Mouse (Mus musculus): ENCODE measurements around the gene Ubald1. TPM values are rescaled to one million over a fixed set of nuclear protein-coding genes. Genes with fewer than 3 reads are reported as not detected.

Ubald1 gene
- polyA plus RNA-seq, 1 experiment: 58.4 TPM

DNA sequence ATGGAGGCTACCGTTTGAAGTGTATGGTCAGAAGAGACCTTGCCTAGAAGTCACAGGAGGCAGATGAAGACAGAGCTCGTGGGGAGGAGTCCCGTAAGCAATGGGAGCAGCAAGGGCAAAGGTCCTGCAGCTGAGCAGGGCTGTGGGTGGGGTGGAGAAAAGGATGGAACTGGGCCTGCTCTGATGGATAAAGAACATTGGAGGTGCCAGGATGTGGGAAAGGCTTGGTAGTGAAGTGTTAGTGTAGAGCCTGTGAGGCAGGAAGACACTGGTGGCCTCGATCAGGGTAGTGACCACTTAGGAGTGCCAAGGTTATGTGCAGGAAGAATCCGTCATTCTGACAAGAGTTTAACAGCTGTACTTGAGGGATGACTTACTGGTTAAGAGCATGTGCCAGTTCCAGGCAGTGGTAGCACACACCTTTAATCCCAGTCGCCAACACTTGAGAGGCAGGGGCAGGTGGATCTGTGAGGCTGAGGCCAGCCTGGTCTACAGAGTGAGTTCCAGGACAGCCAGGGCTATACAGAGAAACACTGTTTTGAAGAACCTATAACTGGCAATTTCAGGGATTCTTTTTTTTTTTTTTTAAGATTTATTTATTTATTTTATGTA, 23.5 kb upstream of the Ubald1 start:
- peaks cover 2% of the 10 kb centered on the region; the same call in 1 of the 2 replicates for H3K4me1 ChIP-seq (ENCODE audit: control insufficient read depth, insufficient read depth, low read length)
- H3K4me3 ChIP-seq (ENCODE audit: insufficient read depth, low read length): no peak overlapping the region
- TF ChIP-seq POLR2A (IDR thresholded peaks at IDR 0.05; ENCODE audit: extremely low read depth, insufficient read depth, low read length) (no peak), CTCF (IDR thresholded peaks at IDR 0.05; ENCODE audit: extremely low read depth, insufficient read depth, low read length) (no peak)
- no peak overlapping the region for H3K27ac ChIP-seq (ENCODE audit: insufficient read depth, low read length)

- no peak overlapping the region for H3K4me3 ChIP-seq (ENCODE audit: insufficient read depth, low read length)
- TF ChIP-seq POLR2A (IDR thresholded peaks at IDR 0.05; ENCODE audit: extremely low read depth, insufficient read depth, low read length): no peak
- no peak for TF ChIP-seq CTCF (IDR thresholded peaks at IDR 0.05; ENCODE audit: extremely low read depth, insufficient read depth, low read length)
- peaks cover 2% of the 10 kb centered on the region; the same call in 1 of the 2 replicates for H3K4me1 ChIP-seq (ENCODE audit: control insufficient read depth, insufficient read depth, low read length)
- no peak overlapping the region for H3K27ac ChIP-seq (ENCODE audit: insufficient read depth, low read length)
These were observed 22.3 kb upstream of the Ubald1 start for GRCm38 (mm10) chr16:4902390-4902789.

DNA sequence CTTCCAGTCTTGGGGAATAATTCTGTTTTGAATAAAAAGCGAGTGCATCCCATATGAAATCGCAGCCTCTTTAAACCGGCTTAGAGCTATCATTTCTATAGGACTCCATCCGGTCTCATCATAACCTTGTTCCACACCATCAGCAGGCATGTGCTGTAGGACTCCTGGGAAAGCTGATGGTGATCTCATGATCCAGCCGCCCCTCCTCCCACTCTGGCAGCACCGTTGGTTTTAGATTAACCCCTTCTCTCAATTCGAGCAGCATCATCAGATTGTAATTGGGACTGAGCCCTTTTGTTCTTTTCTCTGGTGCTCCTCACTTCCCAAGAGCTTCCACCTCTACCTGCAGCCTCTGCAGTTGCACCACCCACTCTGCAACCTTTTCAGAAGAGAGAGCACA, 21.1 kb upstream of the Ubald1 start:
- TF ChIP-seq POLR2A (IDR thresholded peaks at IDR 0.05; ENCODE audit: extremely low read depth, insufficient read depth, low read length) (no peak), CTCF (IDR thresholded peaks at IDR 0.05; ENCODE audit: extremely low read depth, insufficient read depth, low read length) (no peak)
- H3K4me3 ChIP-seq (ENCODE audit: insufficient read depth, low read length): no peak overlapping the region
- H3K27ac ChIP-seq (ENCODE audit: insufficient read depth, low read length): no peak overlapping the region
- H3K4me1 ChIP-seq (ENCODE audit: control insufficient read depth, insufficient read depth, low read length): peaks cover 10% of the 10 kb centered on the region

DNA sequence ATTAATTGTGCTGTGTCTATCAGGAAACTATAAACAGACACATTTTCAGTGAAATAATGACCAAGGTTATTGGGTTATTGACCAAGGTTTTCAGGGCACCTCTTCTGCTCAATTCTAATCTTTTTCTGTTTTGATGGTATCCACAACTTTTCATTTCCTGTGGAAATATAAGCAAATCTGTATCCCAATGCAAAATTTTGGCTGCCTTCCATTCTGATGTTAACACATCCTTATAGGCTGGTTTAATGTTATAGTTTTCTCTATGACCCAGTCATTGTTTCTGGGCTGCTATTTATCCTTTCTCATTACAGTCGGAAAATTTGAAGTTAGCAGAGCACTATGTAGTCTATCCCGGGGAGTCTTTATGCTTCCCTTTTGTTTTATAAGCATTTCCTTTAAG, 19.6 kb upstream of the Ubald1 start:
- TF ChIP-seq POLR2A (IDR thresholded peaks at IDR 0.05; ENCODE audit: extremely low read depth, insufficient read depth, low read length) (no peak), CTCF (IDR thresholded peaks at IDR 0.05; ENCODE audit: extremely low read depth, insufficient read depth, low read length) (no peak)
- Histone ChIP-seq H3K4me1 (ENCODE audit: control insufficient read depth, insufficient read depth, low read length) (peaks cover 13% of the 10 kb centered on the region), H3K4me3 (ENCODE audit: insufficient read depth, low read length) (no peak overlapping the region), H3K27ac (ENCODE audit: insufficient read depth, low read length) (no peak overlapping the region)

GRCm38 (mm10) chr16:4898881-4899280, 18.8 kb upstream of the Ubald1 start:
- peaks cover 13% of the 10 kb centered on the region for H3K4me1 ChIP-seq (ENCODE audit: control insufficient read depth, insufficient read depth, low read length)

DNA sequence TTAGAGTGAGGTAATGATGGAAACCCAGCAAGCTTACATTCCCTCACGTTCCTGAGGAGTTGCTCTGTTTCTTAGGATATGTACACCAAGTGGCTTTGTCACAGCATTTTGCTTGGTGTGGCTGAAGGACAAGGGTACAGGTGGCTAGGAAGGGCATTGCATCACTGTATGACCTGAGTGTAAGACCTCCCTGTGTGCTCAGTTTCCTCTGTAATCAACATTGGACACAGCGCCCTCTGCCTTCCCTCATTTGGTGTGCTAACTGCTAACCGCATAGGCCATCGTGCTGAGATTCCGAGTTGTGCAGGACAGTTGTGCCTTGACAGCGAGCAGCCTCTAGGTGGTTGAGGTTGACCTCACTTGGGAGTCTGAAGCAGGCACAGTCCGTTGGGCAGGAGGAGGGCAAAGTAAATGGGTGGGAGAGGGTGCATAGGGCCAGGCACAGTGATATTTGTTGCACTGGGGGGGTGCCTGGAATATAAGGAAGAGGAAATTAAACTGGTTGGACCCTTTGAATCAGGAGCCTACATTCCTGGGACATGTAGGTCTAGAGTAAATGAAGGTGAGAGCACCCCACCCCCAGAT, 17.1 kb upstream of the Ubald1 start:
- no peak overlapping the region for H3K4me3 ChIP-seq (ENCODE audit: insufficient read depth, low read length)
- TF ChIP-seq CTCF (IDR thresholded peaks at IDR 0.05; ENCODE audit: extremely low read depth, insufficient read depth, low read length): no peak
- TF ChIP-seq POLR2A (IDR thresholded peaks at IDR 0.05; ENCODE audit: extremely low read depth, insufficient read depth, low read length): no peak
- H3K27ac ChIP-seq (ENCODE audit: insufficient read depth, low read length): no peak overlapping the region
- H3K4me1 ChIP-seq (ENCODE audit: control insufficient read depth, insufficient read depth, low read length): peaks cover 13% of the 10 kb centered on the region

More at GRCm38 (mm10) chr16:4898881-4899280, 18.8 kb upstream of the Ubald1 start:
- Histone ChIP-seq H3K4me3 (ENCODE audit: insufficient read depth, low read length) (no peak overlapping the region), H3K27ac (ENCODE audit: insufficient read depth, low read length) (no peak overlapping the region)
- TF ChIP-seq CTCF (IDR thresholded peaks at IDR 0.05; ENCODE audit: extremely low read depth, insufficient read depth, low read length): no peak
- no peak for TF ChIP-seq POLR2A (IDR thresholded peaks at IDR 0.05; ENCODE audit: extremely low read depth, insufficient read depth, low read length)

DNA sequence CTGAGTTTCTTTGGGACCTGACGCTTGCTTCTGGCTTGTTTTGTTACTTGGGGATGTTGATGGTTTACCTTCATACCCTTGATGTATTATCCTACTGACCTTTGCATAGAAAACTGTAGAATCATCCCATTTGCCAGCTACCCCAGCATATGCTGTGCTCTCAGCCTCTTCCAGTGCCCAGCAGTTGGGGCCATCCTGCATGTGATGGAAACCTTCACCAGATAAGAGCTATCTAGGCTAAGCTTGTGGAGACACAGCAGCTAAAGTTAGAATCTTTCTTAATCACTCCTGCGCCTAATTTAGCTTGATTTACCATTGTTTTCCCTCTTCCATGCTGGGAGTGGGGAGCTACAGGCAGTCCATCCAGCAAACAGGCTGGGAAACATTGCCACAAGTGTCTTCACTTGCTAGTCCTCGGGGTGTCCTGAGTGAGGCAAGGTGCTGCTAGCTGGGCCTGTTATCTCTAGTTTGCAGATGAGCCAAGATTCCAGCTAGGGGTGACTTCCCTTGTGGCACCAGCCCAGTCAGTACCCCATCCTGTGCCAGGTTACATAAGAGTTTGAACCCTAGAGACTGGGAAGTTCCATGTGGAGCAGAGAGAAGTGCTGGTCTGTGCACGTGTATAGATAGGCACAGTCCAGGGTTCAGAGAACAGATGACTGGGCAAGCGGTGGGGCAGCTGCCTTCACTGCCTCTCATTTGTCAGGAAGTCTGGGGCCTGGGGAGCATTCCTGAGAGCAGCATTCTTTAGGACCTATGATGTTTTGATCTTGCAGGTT, 16.3 kb upstream of the Ubald1 start:
- peaks cover 13% of the 10 kb centered on the region for H3K4me1 ChIP-seq (ENCODE audit: control insufficient read depth, insufficient read depth, low read length)
- H3K27ac ChIP-seq (ENCODE audit: insufficient read depth, low read length): no peak overlapping the region
- no peak overlapping the region for H3K4me3 ChIP-seq (ENCODE audit: insufficient read depth, low read length)
- no peak for TF ChIP-seq CTCF (IDR thresholded peaks at IDR 0.05; ENCODE audit: extremely low read depth, insufficient read depth, low read length)
- TF ChIP-seq POLR2A (IDR thresholded peaks at IDR 0.05; ENCODE audit: extremely low read depth, insufficient read depth, low read length): no peak

- Histone ChIP-seq H3K27ac (ENCODE audit: insufficient read depth, low read length) (no peak overlapping the region), H3K4me3 (ENCODE audit: insufficient read depth, low read length) (no peak overlapping the region), H3K4me1 (ENCODE audit: control insufficient read depth, insufficient read depth, low read length) (peaks cover 15% of the 10 kb centered on the region)
- TF ChIP-seq CTCF (IDR thresholded peaks at IDR 0.05; ENCODE audit: extremely low read depth, insufficient read depth, low read length) (no peak), POLR2A (IDR thresholded peaks at IDR 0.05; ENCODE audit: extremely low read depth, insufficient read depth, low read length) (no peak)
These were observed 14.2 kb upstream of the Ubald1 start for GRCm38 (mm10) chr16:4894201-4894908.

DNA sequence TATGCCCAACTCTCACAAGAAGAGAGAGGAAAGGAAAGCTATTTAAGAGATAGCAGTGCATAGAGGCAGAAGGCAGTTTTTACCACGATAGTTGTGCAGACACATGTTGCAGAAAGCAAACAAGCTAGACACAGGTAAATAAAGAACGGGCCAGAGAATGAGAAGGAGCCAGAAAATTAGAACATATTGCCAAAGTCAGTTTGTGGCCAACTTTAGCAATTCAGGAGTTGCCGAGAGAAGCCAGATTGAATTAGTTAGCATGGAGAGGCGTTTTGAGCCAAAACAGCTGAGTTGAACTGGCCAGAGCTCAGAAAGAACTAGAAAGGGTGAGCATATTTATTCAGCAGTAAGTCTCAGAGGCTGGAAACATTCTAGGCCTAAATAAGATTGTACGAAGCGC, 12.1 kb upstream of the Ubald1 start:
- TF ChIP-seq POLR2A (IDR thresholded peaks at IDR 0.05; ENCODE audit: extremely low read depth, insufficient read depth, low read length): no peak
- peaks cover 19% of the 10 kb centered on the region for H3K4me1 ChIP-seq (ENCODE audit: control insufficient read depth, insufficient read depth, low read length)
- no peak overlapping the region for H3K27ac ChIP-seq (ENCODE audit: insufficient read depth, low read length)
- no peak overlapping the region for H3K4me3 ChIP-seq (ENCODE audit: insufficient read depth, low read length)

All from cortical plate, adult 2 months (tissue).